26 mouse cellular contexts compared by ENCODE assay signal in the genomic region with DNA sequence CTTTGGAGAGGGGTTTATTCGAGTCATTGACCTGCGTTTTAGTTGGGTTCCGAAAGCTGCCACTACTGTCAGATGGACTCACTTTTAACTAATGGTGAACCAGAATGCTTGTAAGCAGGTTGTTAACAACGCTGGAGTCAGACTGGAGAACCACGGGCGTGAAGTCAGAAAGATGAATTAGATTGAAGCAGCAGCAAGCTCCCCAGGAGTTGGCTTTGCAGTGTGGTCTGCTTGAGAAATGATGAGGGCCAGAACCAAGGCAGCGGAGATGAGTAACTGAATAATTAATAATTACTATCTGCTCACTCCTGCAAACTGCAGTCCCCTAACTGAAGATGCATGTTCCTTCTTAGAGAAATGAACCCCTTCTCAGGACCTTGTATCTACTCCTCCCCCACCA.
A peak's percentile ranks its signal among the peaks of the same experiment; 100 is the strongest.
DNase-seq lines count a peak whose midpoint lies in the region; ATAC-seq lines count a peak whose summit lies in the region.
"Had no signal": no experiment of that assay in that cellular context is flagged by ENCODE, and none has a peak within 500 bp of the region (broad histone marks: within the 10 kb centered on the region; RNA-seq: fewer than 3 reads in every experiment).

No protein-coding gene starts in this region.

- no peak overlapping the region for H3K4me2 ChIP-seq in hindbrain, embryonic 11.5 days (replicated peaks; ENCODE audit: low read depth, low read length)
- H3K4me2 ChIP-seq in hindbrain, embryonic 14.5 days (replicated peaks): no peak overlapping the region
- H3K4me2 ChIP-seq in neural tube, embryonic 13.5 days: no peak overlapping the region
- no peak overlapping the region for H3K4me2 ChIP-seq in limb, embryonic 13.5 days (replicated peaks)
- H3K4me2 ChIP-seq: embryonic facial prominence, embryonic 12.5 days; embryonic facial prominence, embryonic 15.5 days; heart, embryonic 11.5 days; intestine, embryonic 15.5 days had no signal

- no peaks in the 10 kb centered on the region for H3K36me3 ChIP-seq in hindbrain, embryonic 11.5 days (ENCODE audit: control insufficient read depth, insufficient read depth, low read length)
- H3K36me3 ChIP-seq in hindbrain, embryonic 14.5 days (replicated peaks; ENCODE audit: control insufficient read depth, insufficient read depth): no peaks in the 10 kb centered on the region
- no peaks in the 10 kb centered on the region for H3K36me3 ChIP-seq in neural tube, embryonic 13.5 days
- H3K36me3 ChIP-seq in limb, embryonic 13.5 days: no peaks in the 10 kb centered on the region
- H3K36me3 ChIP-seq: embryonic facial prominence, embryonic 12.5 days; embryonic facial prominence, embryonic 15.5 days; G1E; intestine, embryonic 15.5 days had no signal

- DNase-seq in cerebellum, postnatal 14 days: peak; percentile 49 to 61
- no peak for DNase-seq in cerebellum, adult 8-10 months
- no peak for DNase-seq in hindbrain, embryonic 11.5 days (ENCODE audit: low spot score)
- DNase-seq in hindbrain, embryonic 14.5 days (ENCODE audit: low spot score): no peak
- DNase-seq in neural tube, embryonic 10.5 days (ENCODE audit: extremely low spot score, low spot score): no peak
- no peak for DNase-seq in lung, postnatal 25 days (ENCODE audit: low spot score)
- DNase-seq: adrenal gland, postnatal 10 days; adrenal gland, postnatal 36 days; B cell, adult 2 months; cerebellum, adult 11-12 months; cerebellum, adult 9-10 months; forebrain, postnatal 0 days; gastrocnemius, adult 2 months; gastrocnemius, postnatal 14 days; heart, adult 11 months; kidney, adult 11 months had no signal

- H3K27me3 ChIP-seq in hindbrain, embryonic 11.5 days (ENCODE audit: control insufficient read depth, insufficient read depth, low read length): no peaks in the 10 kb centered on the region
- no peaks in the 10 kb centered on the region; the same call in 1 of the 2 replicates for H3K27me3 ChIP-seq in hindbrain, embryonic 14.5 days (ENCODE audit: control insufficient read depth, insufficient read depth, low read length)
- H3K27me3 ChIP-seq in neural tube, embryonic 13.5 days: peaks cover 9% of the 10 kb centered on the region; the same call in 1 of the 2 replicates
- no peaks in the 10 kb centered on the region for H3K27me3 ChIP-seq in limb, embryonic 13.5 days
- H3K27me3 ChIP-seq: CH12.LX; embryonic facial prominence, embryonic 15.5 days; intestine, embryonic 15.5 days had no signal

- peak overlapping the region; percentile 24; the same call in 1 of the 2 replicates for H3K27ac ChIP-seq in hindbrain, embryonic 11.5 days (ENCODE audit: low read depth, low read length)
- H3K27ac ChIP-seq in hindbrain, embryonic 14.5 days: no peak overlapping the region
- peak overlapping the region; percentile 14; the same call in 1 of the 2 replicates for H3K27ac ChIP-seq in neural tube, embryonic 13.5 days (replicated peaks)
- no peak overlapping the region for H3K27ac ChIP-seq in limb, embryonic 13.5 days
- H3K27ac ChIP-seq: embryonic facial prominence, embryonic 12.5 days; embryonic facial prominence, embryonic 15.5 days; gastrocnemius, adult 2 months; intestine, embryonic 15.5 days had no signal

- WGBS in hindbrain, embryonic 11.5 days: 74% methylated on average over 7 of the region's 7 CpGs
- WGBS in hindbrain, embryonic 14.5 days: 58% methylated on average over 7 of the region's 7 CpGs
- 67% methylated on average over 7 of the region's 7 CpGs for WGBS in neural tube, embryonic 13.5 days
- 70% methylated on average over 7 of the region's 7 CpGs for WGBS in limb, embryonic 13.5 days

- no peak overlapping the region for H3K9ac ChIP-seq in hindbrain, embryonic 11.5 days (ENCODE audit: low read depth, low read length)
- no peak overlapping the region for H3K9ac ChIP-seq in hindbrain, embryonic 14.5 days
- H3K9ac ChIP-seq in neural tube, embryonic 13.5 days: no peak overlapping the region; the same call in 1 of the 2 replicates
- H3K9ac ChIP-seq in limb, embryonic 13.5 days: 0 out of 2 replicates have a peak overlapping the region, but pooled peaks have one; percentile 3
- H3K9ac ChIP-seq: embryonic facial prominence, embryonic 12.5 days; embryonic facial prominence, embryonic 15.5 days; forebrain, postnatal 0 days; intestine, embryonic 15.5 days had no signal

- H3K9me3 ChIP-seq in hindbrain, embryonic 11.5 days (ENCODE audit: control insufficient read depth, low read length): no peaks in the 10 kb centered on the region
- H3K9me3 ChIP-seq in hindbrain, embryonic 14.5 days (ENCODE audit: control insufficient read depth, low read length): no peaks in the 10 kb centered on the region
- H3K9me3 ChIP-seq in neural tube, embryonic 13.5 days: no peaks in the 10 kb centered on the region
- H3K9me3 ChIP-seq in limb, embryonic 13.5 days: no peaks in the 10 kb centered on the region
- H3K9me3 ChIP-seq: embryonic facial prominence, embryonic 12.5 days; embryonic facial prominence, embryonic 15.5 days; intestine, embryonic 15.5 days had no signal

- 0 out of 2 replicates have a peak, but pooled peaks cover 2% of the 10 kb centered on the region for H3K4me1 ChIP-seq in hindbrain, embryonic 11.5 days (replicated peaks; ENCODE audit: control insufficient read depth, insufficient read depth, low read length)
- H3K4me1 ChIP-seq in hindbrain, embryonic 14.5 days (replicated peaks; ENCODE audit: control insufficient read depth, insufficient read depth, low read length): 0 out of 2 replicates have a peak, but pooled peaks cover 4% of the 10 kb centered on the region
- peaks cover 23% of the 10 kb centered on the region for H3K4me1 ChIP-seq in neural tube, embryonic 13.5 days (replicated peaks)
- peaks cover 39% of the 10 kb centered on the region for H3K4me1 ChIP-seq in limb, embryonic 13.5 days
- H3K4me1 ChIP-seq: intestine, embryonic 15.5 days had no signal

- H3K4me3 ChIP-seq in hindbrain, embryonic 11.5 days (ENCODE audit: low read depth, low read length): no peak overlapping the region
- H3K4me3 ChIP-seq in hindbrain, embryonic 14.5 days (replicated peaks; ENCODE audit: low read length): no peak overlapping the region
- no peak overlapping the region for H3K4me3 ChIP-seq in neural tube, embryonic 13.5 days
- H3K4me3 ChIP-seq in limb, embryonic 13.5 days: no peak overlapping the region
- H3K4me3 ChIP-seq: embryonic facial prominence, embryonic 12.5 days; embryonic facial prominence, embryonic 15.5 days; gastrocnemius, adult 2 months; intestine, embryonic 15.5 days had no signal

- ATAC-seq in hindbrain, embryonic 11.5 days (ENCODE audit: low FRiP score): no peak
- no peak for ATAC-seq in hindbrain, embryonic 14.5 days (ENCODE audit: low FRiP score)
- no peak for ATAC-seq in neural tube, embryonic 13.5 days (ENCODE audit: low read depth)
- no peak for ATAC-seq in limb, embryonic 13.5 days (ENCODE audit: low FRiP score, low read depth)
- ATAC-seq: forebrain, embryonic 14.5 days; forebrain, postnatal 0 days; intestine, embryonic 15.5 days; Patski had no signal

Comparison
In these comparisons a context has a peak if more than half of its experiments do, and no peak if none do; other contexts are left out.
1. DNase-seq: peak in cerebellum, postnatal 14 days (2 of 2); none in cerebellum, adult 8-10 months (single experiment), hindbrain, embryonic 11.5 days (single experiment), hindbrain, embryonic 14.5 days (single experiment), neural tube, embryonic 10.5 days (single experiment) and lung, postnatal 25 days (single experiment).
2. H3K27ac ChIP-seq: peak in hindbrain, embryonic 11.5 days (single experiment) and neural tube, embryonic 13.5 days (single experiment); none in hindbrain, embryonic 14.5 days (single experiment) and limb, embryonic 13.5 days (single experiment).